Mouse (Mus musculus) small intestine, adult 2 months (tissue): ENCODE data around the gene A830005F24Rik.

Experiments used
- CTCF ChIP-seq: fragments of 200-500 bp; IDR thresholded peaks from 2 replicates; pipeline ENCODE4 v1.5.1; 2012; ENCODE audit warnings: low read depth, mild to moderate bottlenecking, control low read depth, inconsistent platforms, low read length, moderate library complexity, mixed read lengths; ENCODE audit not compliant: insufficient replicate concordance, insufficient read length; ENCODE audit errors: extremely low read depth
- POLR2A ChIP-seq: fragments of 200-500 bp; IDR thresholded peaks from 2 replicates; pipeline ENCODE4 v1.6.1; 2012; ENCODE audit warnings: low read depth, mild to moderate bottlenecking, control low read depth, inconsistent platforms, low read length, moderate library complexity

DNA sequence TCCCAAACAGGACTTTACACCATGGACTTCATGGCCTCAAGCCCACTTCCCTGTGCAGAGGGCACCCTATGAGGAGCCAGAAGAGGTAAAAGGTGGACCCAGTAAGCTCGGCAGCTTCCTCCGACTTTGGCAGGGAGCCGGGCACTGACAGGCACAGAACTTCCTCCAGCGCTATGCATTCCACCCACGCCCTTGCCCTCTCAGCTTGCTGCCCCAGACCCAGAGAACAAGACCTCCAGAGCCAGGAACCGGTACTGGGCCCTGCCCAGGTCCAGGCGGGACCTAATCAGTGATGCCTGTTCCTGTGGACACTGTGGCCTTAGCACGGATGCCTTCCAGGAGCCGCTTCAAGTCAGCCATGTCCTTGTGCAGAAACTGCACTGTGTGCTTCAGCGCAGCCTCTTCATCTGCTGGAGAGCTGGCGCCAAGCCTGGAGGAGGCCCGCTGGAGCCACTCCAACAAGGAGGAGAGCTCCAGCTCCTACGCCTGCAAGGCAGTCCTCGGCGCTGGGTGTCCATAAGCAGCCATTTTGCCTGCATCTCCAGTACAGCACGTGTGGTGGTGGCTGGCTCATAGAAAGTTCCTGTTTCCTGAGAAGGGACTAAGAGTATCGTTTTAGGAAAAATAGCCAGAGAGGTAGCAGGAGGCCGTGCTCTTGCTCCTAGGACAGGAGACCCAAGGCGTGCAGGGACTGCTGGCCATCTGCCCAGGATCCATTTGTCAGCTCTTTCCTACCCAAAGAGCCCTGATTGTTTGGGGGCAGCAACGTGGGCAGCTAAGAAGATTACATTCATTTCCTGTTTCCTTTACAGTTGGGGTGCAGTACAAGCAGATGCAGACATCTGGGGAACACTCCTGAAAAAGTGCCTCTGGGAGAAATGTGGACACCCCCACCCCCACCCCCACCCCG is 39.1 kb downstream of the A830005F24Rik start:
- TF ChIP-seq CTCF (no peak), POLR2A (peak; percentile 28; the same call in 1 of the 2 replicates)
